ENCODE assay signal across 8 mouse cellular contexts in genomic region chr5:108659698-108660631, GRCm38 (mm10). TPM values are rescaled to one million over a fixed set of nuclear protein-coding genes. Genes with fewer than 3 reads are reported as not detected.
DNase-seq lines count a peak whose midpoint lies in the region; ATAC-seq lines count a peak whose summit lies in the region.

Idua (plus strand) TSS chr5:108660331.

- ATAC-seq in lung, embryonic 15.5 days (ENCODE audit: borderline replicate concordance, extremely low read depth, low FRiP score, low TSS enrichment), result peak; percentile 1
- ATAC-seq in kidney, embryonic 14.5 days (ENCODE audit: low FRiP score, low TSS enrichment), result peak; percentile 50
- ATAC-seq in midbrain, embryonic 11.5 days (ENCODE audit: low FRiP score), result peak; percentile 17; the same call in 1 of the 2 replicates

- H3K36me3 ChIP-seq in lung, embryonic 15.5 days, result peaks cover 12% of the 10 kb centered on the region
- H3K36me3 ChIP-seq in kidney, embryonic 14.5 days (ENCODE audit: control insufficient read depth, insufficient read depth, low read length), result peaks cover 20% of the 10 kb centered on the region
- H3K36me3 ChIP-seq in midbrain, embryonic 11.5 days (ENCODE audit: control insufficient read depth, insufficient read depth, low read length), result peaks cover under 1% of the 10 kb centered on the region; the same call in 1 of the 2 replicates

- H3K9ac ChIP-seq in lung, embryonic 15.5 days, result peak within 1 kb of the TSS; percentile 87
- H3K9ac ChIP-seq in kidney, embryonic 14.5 days (ENCODE audit: low read depth, low read length), result peak within 1 kb of the TSS; percentile 78
- H3K9ac ChIP-seq in midbrain, embryonic 11.5 days (ENCODE audit: low read length), result peak within 1 kb of the TSS; percentile 80

- WGBS in lung, embryonic 15.5 days, result 9% methylated on average over 24 of the region's 24 CpGs
- 11% methylated on average over 24 of the region's 24 CpGs for whole genome bisulfite sequencing in kidney, embryonic 14.5 days
- WGBS in midbrain, embryonic 11.5 days, result 11% methylated on average over 24 of the region's 24 CpGs

- peak within 1 kb of the TSS; percentile 52; the same call in 1 of the 2 replicates for H3K27ac ChIP-seq in lung, embryonic 15.5 days
- no peak within 1 kb of the TSS for H3K27ac ChIP-seq in kidney, embryonic 14.5 days (ENCODE audit: low read depth, low read length)
- H3K27ac ChIP-seq in midbrain, embryonic 11.5 days (ENCODE audit: low read depth, low read length), result no peak within 1 kb of the TSS

- peak within 1 kb of the TSS; percentile 79 for H3K4me3 ChIP-seq in lung, embryonic 15.5 days
- peak within 1 kb of the TSS; percentile 71 for H3K4me3 ChIP-seq in kidney, embryonic 14.5 days (ENCODE audit: low read length)
- H3K4me3 ChIP-seq in midbrain, embryonic 11.5 days (ENCODE audit: low read depth, low read length), result peak within 1 kb of the TSS; percentile 64

- DNase-seq in lung, postnatal 36 days, result no peak
- DNase-seq in adrenal gland, postnatal 36 days, result peak in 1 of 2 experiments; percentile 39
- no peak for DNase-seq in gonadal fat pad, adult 2 months (ENCODE audit: low read depth)
- DNase-seq in midbrain, embryonic 11.5 days (ENCODE audit: low spot score, missing footprints), result peak; percentile 67
- DNase-seq in cerebellum, postnatal 4 days (ENCODE audit: low spot score in 2 of 2), result no peak
- no peak for DNase-seq in c-Kit-positive CD71-positive TER-119-positive erythroid progenitor cells, embryonic 14.5 days (ENCODE audit: low spot score)

- peaks cover 16% of the 10 kb centered on the region for H3K4me1 ChIP-seq in lung, embryonic 15.5 days
- H3K4me1 ChIP-seq in kidney, embryonic 14.5 days (ENCODE audit: control insufficient read depth, insufficient read depth, low read length), result peaks cover 13% of the 10 kb centered on the region
- peaks cover 8% of the 10 kb centered on the region for H3K4me1 ChIP-seq in midbrain, embryonic 11.5 days (ENCODE audit: control insufficient read depth, insufficient read depth, low read length)

- H3K9me3 ChIP-seq in lung, embryonic 15.5 days, result no peaks in the 10 kb centered on the region
- no peaks in the 10 kb centered on the region for H3K9me3 ChIP-seq in kidney, embryonic 14.5 days (ENCODE audit: control insufficient read depth, low read length)
- no peaks in the 10 kb centered on the region for H3K9me3 ChIP-seq in midbrain, embryonic 11.5 days (ENCODE audit: control insufficient read depth, low read length)

- no peaks in the 10 kb centered on the region for H3K27me3 ChIP-seq in lung, embryonic 15.5 days
- no peaks in the 10 kb centered on the region for H3K27me3 ChIP-seq in kidney, embryonic 14.5 days (ENCODE audit: control insufficient read depth, insufficient read depth, low read length)
- no peaks in the 10 kb centered on the region for H3K27me3 ChIP-seq in midbrain, embryonic 11.5 days (ENCODE audit: control insufficient read depth, insufficient read depth, low read length)

- peak within 1 kb of the TSS; percentile 84 for H3K4me2 ChIP-seq in lung, embryonic 15.5 days
- H3K4me2 ChIP-seq in kidney, embryonic 14.5 days (replicated peaks; ENCODE audit: low read depth, low read length), result peak within 1 kb of the TSS; percentile 92
- peak within 1 kb of the TSS; percentile 92 for H3K4me2 ChIP-seq in midbrain, embryonic 11.5 days

RNA-seq across cellular contexts. Expression of gene Idua, which starts in this region (rescaled TPM):
- 12.1 and 14.5 TPM in 2 replicates for polyA plus RNA-seq in lung, embryonic 15.5 days (2015; fragmentation: Nextera tagmentation; extraction: Ambion mirVana)
- total RNA-seq in adrenal gland, postnatal 36 days (2021), result 10 to 100 TPM; 14.0 to 16.0 TPM
- polyA plus RNA-seq in gonadal fat pad, adult 2 months (2012; rRNA removed), result 19.6 and 28.3 TPM in 2 replicates
- polyA plus RNA-seq in kidney, embryonic 14.5 days (2014; fragmentation: Nextera tagmentation; extraction: Ambion mirVana), result 11.0 and 11.3 TPM in 2 replicates
- 9.2 TPM in 2 replicates for polyA plus RNA-seq in midbrain, embryonic 11.5 days (2014; fragmentation: Nextera tagmentation; extraction: Ambion mirVana)
